Mouse (Mus musculus) liver, embryonic 14 days (tissue): ENCODE results near the gene Aoah. TPM values are rescaled to one million over a fixed set of nuclear protein-coding genes. Genes with fewer than 3 reads are reported as not detected.

Experiments used
- polyA plus RNA-seq: library from polyadenylated mRNA; depleted of rRNA; stranded (reverse); fragments of >200 nt; gene quantifications from 2 replicates; pipeline ENCODE4 v1.2.3, GENCODE M21; 2012; rRNA removed

The Aoah gene
- polyA plus RNA-seq: 1.4 and 1.5 TPM in 2 replicates

GRCm38 (mm10) chr13:20793901-20794300, at the start of gene Aoah:
Gene Aoah, plus strand, starts transcription at chr13:20794113.

GRCm38 (mm10) chr13:21074847-21075246, 280.9 kb downstream of the Aoah start, which contains the start of gene Olfr1370:
Gene Olfr1370, minus strand, starts transcription at chr13:21074947.

